Mouse (Mus musculus): ENCODE measurements around the gene Casp2.
A peak's percentile ranks its signal among the peaks of the same experiment; 100 is the strongest.

Casp2 gene

GRCm38 (mm10) chr6:42282865-42283528, 18.2 kb downstream of the Casp2 start:
- no peak for DNase-seq

DNA sequence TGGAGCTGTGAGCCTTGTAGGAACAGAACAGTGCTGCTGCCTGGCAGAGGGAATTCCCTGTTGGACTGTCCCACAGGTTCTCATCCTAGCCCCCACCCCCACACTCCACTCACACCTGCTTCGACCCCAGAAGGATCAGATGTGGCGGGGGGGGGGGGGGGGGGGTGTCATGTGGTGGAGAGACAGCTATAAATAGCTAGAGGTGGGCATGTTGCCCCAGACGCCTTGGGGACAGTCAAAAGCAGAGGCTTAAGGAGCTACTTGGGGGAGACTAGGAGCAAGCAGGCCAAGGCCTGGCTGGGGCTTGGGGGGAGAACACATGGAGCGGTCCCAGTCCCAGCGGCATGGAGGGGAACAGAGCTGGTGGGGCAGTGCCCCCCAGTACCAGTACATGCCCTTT, 21.7 kb downstream of the Casp2 start, which contains the start of gene Clcn1:
Gene Clcn1 (plus strand): TSS at position 238 of the 400 bp plus-strand sequence.
- no peak for DNase-seq

DNA sequence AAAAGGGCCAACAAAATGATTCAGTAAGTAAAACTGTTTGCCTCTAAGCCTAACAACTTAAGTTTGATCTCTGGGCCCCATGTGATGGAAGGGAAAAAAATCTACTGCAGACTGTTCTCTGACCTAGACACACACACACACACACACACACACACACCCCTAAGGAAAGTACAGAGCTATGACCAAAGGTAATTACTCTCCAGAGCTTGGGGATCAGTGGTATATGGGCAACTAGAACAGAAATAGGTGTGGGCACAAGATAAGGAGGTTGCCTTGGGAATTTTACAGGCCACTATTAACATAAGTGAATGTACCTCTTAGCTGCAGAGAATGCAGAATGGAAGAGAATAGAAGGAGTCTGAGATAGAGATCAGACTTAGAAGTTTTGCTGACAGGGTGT, 22.8 kb downstream of the Casp2 start:
- no peak for DNase-seq

DNA sequence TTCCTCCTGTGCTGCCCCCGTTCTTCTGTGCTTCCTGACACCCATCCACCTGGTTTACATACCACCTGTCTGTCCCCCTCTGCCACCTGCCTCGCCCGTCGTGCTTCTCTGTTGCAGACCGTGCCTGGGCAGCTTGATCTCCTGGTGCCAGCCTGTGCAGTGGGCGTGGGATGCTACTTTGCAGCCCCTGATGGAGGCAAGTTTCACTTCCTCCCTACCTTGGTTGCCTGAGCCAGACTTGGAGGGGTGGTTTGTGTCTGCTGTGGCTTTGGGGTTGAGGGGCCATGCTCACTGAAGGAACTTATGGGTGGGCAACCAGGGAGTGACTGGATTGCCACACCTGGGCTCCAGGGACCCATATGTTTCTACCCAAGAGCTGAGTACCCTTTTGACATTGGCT, 28.5 kb downstream of the Casp2 start:
- DNase-seq = no peak

DNA sequence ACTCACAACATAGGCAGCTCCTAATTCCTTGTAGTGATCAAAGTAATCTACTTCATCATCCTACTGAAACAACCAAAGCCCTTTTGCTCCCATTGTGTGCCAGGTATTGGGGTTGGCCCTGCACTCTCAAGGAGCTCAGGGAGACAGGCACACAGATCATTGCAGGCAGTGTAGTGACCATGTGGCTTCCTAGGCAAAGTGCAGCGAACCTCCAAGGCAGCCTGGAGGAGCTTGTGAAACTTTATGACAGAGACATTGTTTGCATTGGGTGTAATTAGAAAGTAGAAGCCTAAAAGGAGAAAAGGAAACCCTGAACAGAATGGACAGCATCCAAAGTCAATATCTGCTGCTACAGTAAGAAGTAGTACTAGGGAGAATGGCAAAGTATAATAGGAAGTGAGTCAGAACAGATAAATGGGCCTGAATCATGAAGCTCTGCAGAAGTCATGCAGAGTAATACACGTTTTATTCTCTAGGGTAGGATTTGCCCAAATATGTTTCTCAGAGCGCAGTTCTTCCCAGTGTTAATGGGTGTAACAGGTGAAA, 30.8 kb downstream of the Casp2 start:
- no peak for DNase-seq

GRCm38 (mm10) chr6:42299362-42299761, 34.6 kb downstream of the Casp2 start:
- no peak for DNase-seq

DNA sequence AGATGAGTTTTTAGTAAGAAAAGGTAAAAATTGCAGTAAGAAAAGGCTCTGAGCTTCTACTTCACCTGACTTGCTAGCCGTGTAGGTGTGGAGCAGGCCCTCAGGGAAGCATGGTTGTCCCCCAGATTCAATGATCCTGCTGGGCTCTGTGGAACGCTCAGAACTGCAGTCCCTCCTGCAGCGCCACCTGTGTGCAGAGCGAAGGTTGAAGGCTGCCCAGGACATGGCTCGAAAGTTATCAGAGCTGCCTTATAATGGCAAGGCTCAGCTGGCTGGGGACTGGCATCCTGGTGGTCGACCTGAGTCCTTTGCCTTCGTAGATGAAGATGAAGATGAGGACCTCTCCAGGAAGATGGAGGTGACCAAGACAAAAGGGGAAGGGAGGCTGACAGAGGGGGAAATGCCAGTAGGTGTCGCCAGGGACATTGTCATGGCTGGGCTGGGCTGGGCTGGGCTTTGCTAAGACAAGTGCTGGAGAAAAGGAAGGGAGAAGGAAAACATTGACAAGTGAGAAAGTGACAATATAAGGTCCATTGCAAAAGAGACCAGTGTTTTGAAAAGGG, 45.1 kb downstream of the Casp2 start:
- DNase-seq = peak; percentile 11 to 48

DNA sequence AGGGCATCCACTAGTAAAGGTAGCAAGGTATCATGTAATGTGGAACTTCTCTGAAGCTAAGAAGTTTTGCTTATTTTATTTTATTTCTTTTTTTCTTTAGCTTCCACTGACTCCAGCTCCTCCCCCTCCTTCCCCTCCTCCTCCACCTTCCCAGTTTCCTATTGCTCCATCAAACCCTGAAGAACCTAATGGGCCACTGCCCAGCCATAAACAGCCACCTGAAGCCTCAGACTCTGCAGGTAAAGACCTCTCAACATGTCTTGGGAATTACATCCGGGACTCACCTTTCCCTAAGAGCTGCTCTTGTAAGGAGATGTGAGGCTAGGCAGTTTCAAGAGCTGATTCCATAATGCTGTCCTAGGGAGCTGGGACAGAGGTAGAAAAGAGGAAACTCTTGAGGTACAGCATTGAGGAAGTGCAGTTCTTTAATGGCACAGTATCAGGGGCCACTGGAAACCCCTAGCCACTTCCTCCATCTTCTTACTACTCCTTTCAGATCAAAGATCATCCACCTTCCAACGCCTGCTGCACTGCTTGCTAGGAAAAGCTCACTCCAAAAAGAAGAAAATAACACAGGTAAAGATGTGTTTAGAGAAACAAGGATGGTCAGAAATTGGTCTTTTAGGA, 45.8 kb downstream of the Casp2 start:
- DNase-seq = no peak

- DNase-seq = no peak
These were observed 53.5 kb downstream of the Casp2 start for GRCm38 (mm10) chr6:42318293-42318692.

DNA sequence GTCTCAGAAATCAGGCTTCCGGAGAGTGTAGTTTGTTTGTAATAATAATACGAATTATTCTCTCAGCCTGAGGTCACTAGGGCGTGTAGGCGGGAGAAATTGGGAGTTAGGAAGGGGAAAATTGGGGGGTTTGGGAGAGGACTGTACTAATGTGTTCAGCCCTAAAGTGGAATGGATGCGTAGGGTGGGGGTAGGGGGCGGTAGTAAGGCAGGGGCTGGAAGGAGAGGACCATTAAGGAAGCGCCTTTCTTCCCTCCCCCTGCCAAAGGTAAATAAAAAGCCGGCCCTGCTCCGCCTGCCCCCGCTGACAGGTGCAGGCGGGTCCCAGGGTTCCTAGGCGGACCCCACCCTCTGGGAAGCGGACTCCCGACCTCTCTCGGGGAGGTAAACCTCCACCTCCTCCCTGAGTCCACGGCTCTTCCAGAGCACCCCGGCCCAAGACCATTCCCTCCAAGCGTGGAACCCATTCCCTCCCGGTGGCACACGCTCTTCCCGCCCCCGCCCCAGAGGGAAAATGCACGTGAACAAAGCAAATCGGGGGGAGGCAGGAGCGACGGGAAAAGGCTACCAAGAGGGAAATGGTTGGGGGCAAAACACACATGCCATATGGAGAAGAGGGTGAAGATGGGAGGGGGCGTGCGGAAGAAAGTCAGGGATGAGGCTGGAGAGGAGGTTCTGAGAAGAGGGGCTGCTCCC, 58.7 kb downstream of the Casp2 start:
- no peak for DNase-seq

- DNase-seq = no peak
These were observed 59.3 kb downstream of the Casp2 start for GRCm38 (mm10) chr6:42324067-42324481.

GRCm38 (mm10) chr6:42324482-42325267, 59.9 kb downstream of the Casp2 start, which contains the start of gene Fam131b:
Gene Fam131b, minus strand, starts transcription at chr6:42324643.
- DNase-seq = peak in 1 of 2 experiments; percentile 10

- DNase-seq = peak; percentile 69 to 85
These were observed 60.5 kb downstream of the Casp2 start for GRCm38 (mm10) chr6:42325268-42325609.

DNA sequence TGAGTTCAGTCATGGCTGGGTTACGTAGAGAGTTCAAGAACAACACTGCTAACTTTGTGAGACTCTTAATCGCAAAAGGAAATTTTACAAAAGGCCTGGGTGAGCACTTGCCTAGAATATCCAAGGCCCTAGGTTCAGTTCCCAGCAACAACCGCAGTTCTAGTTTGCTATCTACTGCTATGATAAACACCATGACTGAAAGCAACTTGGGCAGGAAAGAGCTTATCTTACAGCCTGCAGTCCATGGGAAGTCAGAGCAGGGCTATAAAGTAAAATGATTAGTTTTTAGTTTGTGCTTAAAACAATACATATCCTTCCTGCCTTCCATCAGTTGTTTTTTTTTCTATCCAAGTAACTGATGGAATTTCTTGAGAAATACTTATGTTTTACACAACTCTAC, 61.7 kb downstream of the Casp2 start:
- no peak for DNase-seq

DNA sequence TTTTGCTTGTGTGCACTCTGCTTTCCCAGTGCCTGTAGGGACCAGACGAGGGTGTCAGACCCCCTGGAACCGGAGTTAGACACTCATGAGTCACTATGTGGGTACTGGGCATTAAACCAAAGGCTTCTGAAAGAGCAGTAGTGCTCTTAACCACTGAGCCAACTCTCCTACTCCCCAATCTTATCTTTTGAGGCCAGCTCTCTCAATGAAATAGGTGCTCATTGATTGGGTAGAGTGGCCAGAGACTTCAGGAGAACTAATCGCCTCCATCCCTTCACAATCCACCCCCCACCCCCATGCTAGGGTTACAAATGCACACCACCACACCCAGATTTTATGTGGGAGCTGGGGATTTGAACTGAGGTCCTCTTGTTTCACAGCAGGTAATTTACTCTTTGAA, 64.0 kb downstream of the Casp2 start:
- DNase-seq = no peak

GRCm38 (mm10) chr6:42330216-42330615, 65.4 kb downstream of the Casp2 start:
- no peak for DNase-seq

DNA sequence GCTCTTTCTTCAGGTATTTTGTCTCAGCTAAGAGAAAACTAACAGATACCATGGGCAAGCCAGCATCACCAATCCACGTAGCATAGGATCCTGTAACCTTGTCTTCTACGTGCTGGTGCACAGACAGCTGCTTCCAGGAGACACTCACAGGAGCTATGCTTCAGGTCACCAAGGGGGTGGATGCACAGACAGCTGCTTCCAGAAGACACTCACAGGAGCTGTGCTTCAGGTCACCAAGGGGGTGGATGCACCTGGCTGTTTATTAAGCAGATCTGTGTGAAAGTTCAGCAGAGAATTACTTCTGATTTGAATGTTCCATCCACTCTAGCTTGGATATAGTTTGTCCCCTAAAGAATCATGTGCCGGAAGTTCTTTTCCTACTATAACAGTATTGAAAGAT, 66.2 kb downstream of the Casp2 start:
- DNase-seq = peak; percentile 30 to 35
